Mouse (Mus musculus) regulatory T cell (primary cell): ENCODE data around the gene Slc24a2.

ENCODE experiments used
- in situ Hi-C: fragments of 300-600 bp; cut with MboI, MseI; formaldehyde crosslinking; loops from one replicate; pipeline ENCODE4 v1.15.1; 2025; ENCODE audit warnings: high pct_unique_total_duplicates

Gene Slc24a2

DNA sequence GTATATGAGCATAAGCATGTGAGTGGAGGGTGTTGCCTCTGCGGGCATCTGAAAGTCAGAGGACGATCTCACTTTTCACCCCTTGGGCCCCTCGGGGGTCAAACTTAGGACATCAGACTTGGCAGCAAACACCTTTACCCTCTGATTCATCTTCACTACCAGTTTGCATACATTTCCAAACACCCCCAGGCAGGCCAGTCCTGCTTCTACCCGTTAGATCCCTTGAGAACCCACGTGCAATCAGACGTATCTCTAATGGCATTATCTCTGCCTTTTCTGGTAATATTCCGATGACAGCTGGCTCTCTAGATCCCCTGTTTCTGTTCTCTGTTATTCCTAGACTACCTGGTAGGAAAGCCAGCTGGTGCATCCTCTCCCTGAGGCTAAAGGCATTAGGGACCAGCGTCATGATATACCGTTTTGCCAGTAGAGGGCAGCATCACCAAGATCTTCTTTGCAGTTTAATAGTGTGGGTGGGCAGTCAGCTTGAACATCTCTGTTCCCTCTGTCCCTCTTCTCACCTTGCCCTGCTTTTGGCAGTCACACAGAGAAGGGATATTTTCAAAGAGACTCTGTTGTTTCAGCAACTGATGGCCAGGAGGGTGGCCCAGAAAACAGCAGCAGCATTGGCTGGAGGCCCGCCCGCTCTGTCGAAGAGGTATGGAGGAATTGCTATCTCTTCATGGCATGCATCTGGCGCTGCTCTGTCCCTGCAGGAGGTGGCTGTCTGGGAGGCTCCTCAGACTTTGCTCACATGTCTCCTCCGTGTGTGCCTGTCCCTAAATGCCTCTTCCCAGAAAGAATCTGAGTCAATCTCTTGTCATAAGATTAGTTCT lies 272.5 kb downstream of the Slc24a2 start:
- in situ Hi-C loops: no loop called here

DNA sequence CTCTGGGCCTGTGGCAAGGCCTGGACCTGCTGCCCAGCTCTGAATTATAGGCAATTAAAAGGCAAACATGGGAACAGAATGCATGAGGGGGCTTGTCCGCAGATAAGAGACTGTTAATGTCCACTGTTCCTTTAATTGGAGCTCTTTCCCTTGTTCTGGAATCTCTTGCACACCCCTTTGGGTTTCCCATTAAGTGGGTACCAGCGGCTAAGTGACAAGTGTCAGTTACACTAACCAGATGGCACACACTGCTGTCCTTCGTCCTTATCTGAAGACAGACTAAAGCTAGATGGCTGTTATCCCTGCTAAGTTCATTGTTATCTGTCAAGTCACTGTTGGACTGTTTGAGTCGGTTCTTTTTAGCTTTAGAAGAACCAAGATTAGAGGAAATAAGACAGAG lies 274.8 kb downstream of the Slc24a2 start:
- in situ Hi-C loops: no loop called here

DNA sequence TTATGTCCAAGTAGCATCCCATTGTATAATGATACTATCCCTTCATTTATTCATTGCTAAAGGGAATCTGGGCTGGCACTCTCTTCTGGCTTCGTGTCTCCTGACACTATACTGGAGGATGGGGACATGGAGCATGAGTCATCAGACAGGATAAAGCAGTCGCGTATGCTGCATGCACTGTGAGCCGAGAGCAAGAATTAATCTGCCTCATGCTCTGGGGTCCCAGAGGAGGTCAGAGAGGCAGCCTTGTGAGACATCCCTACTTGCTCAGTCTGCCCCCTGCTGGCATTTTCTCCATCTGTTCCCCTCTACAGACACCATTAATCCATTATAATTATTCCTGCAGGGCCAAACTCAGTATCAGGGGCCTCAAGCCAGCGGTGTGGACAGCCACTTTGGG lies 276.8 kb downstream of the Slc24a2 start:
- in situ Hi-C loops: no loop called here

DNA sequence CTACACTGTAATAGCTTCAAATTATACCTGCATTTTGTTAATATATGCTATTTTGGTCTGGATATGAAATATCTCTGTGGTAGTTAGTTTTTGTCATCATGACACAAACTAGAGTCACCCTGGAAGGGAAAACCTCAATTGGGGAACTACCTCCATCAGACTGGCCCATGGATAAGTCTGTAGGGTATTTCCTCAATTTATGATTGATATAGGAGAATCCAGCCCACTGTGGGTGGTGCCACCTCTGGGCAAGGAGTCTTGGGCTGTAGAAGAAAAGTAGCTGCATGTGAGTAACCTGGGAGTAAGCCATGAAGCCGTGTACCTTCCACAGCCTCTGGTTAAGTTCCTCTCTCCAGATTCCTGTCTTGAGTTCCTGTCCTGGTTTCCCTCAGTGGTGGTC lies 281.5 kb downstream of the Slc24a2 start:
- in situ Hi-C loops: no loop called here

DNA sequence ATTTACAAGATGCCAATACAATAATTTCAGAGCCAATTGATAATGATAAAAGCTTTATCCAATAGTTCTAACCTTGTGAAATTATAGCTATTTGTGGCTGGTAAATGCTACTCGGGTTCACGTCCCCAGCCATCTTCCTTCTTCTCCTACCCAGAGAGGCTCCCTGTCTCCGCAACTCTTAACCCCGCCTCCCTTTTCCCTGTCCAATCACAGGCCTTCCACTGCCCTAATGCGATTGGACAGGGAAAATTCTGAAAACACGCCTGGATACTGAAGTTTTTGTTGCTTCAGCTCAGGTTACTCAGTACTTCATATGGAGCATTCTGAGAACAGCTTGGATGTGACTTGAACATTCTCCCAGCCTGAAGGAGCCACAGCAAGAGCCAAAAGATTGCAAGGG lies 287.0 kb downstream of the Slc24a2 start:
- in situ Hi-C loops: no loop called here

DNA sequence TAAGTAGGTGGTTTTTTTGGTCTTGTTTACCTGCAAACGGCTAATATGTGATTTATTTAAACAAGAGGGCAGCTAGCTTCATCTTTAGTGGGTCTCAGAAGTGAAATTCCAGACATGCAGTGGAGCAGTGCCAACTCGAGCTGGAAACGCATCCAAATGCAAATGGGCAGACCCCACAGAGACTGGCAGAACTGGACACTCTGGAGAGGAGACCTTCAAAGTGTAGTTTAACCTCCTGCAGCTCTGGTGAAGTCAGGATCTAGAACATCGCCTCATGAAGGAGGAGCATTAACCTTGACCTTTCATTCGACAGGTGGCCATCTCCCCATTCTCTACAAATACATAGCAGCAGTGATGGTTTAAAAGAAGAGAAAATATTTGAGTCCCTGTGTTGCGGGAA lies 287.6 kb downstream of the Slc24a2 start:
- in situ Hi-C loops: no loop called here

DNA sequence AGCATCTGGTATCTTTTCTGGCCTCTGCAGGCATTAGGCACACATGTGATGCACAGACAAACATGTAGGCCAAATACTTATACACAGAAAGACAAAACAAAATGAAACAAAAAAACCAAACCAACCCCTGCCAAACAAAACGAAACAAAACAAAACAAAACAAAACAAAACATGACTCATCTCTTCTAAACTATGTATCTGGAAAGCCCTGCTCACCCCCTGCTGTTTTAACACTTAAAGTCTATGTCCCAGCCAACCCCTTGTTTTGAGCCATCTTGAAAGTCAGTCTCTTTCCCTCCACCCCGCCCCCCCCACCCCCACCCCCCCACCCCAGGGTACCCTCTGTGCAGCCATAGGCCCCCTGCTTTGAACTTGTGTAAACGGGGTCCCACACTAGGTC lies 293.6 kb downstream of the Slc24a2 start:
- in situ Hi-C loops: no loop called here

DNA sequence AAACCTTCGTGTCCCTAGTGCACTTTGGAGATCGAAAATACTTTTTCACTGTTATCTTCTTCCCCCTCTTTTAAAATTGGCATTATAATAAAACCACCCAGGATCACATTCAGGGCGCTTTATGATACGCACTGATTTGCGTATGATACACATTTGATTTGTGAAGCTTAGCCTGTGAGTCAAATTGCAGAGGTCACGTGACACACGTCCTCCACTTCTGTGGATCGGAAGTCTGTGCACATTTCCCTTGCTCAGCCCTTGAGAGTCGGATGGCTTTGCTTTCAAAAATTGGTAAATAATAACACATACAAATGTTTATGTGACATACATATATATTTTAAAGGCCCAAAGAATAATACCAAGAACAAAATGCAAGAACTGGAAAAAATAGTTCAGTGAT lies 294.1 kb downstream of the Slc24a2 start:
- in situ Hi-C loops: no loop called here
